Mouse (Mus musculus) Patski (cell line): Measurements from ENCODE around the gene Ufc1. TPM values are rescaled to one million over a fixed set of nuclear protein-coding genes. Genes with fewer than 3 reads are reported as not detected.
"Not testable (repeated sequence)": the region's sequence is repeated elsewhere in the genome, so short reads cannot be mapped to it uniquely, and the experiment has no call there.

ENCODE experiments used
- ATAC-seq: fragments of 100-300 bp; one replicate; pipeline ENCODE4 v1.8.0; 2021
- CTCF ChIA-PET: fragments of 350-600 bp; sonication (Branson Sonifier 250); formaldehyde crosslinking; loops from one replicate; lab custom pipeline; 2022; ENCODE audit warnings: inconsistent platforms; lab: Charles Lee
- POLR2A ChIA-PET: fragments of 350-600 bp; sonication (Branson Sonifier 250); formaldehyde crosslinking; loops from one replicate; lab custom pipeline; 2022; ENCODE audit warnings: antibody characterized with exemption, inconsistent platforms; lab: Charles Lee
- DNase-seq: peaks from one replicate; pipeline ENCODE4 v3.0.0-alpha.2; 2011; ENCODE audit warnings: low read depth, low spot score
- H3K27me3 ChIP-seq: fragments of 371-371 bp; one replicate; pipeline ENCODE4 v1.5.1; 2021
- CTCF ChIP-seq: fragments of 100-300 bp; IDR thresholded peaks from one replicate; pipeline ENCODE4 v1.5.1; 2021
- in situ Hi-C: fragments of 300-500 bp; cut with MboI; formaldehyde crosslinking; loops from 3 replicates; pipeline ENCODE4 v1.11.1; 2018; ENCODE audit warnings: low pct_unique_long_range_greater_than_20kb, mixed read lengths
- polyA plus RNA-seq: library from polyadenylated mRNA; unstranded; gene quantifications from one replicate; pipeline ENCODE4 v1.2.3, GENCODE M21; 2021

Ufc1 gene
- polyA plus RNA-seq, 1 experiment from 2014 or later = 117 TPM

GRCm38 (mm10) chr1:171246709-171247452 lies 47.9 kb downstream of the Ufc1 start:
- ChIA-PET CTCF (interaction anchor here (1.1 to 1.3 kb wide), 3 partner anchors 10 to 35 kb away, joined by 3 to 4 read pairs (median 3); no protein-coding TSS in a partner anchor), POLR2A (interaction anchor here (1.6 kb wide), 1 partner anchor 23 kb away, joined by 5 read pairs; the partner anchor contains the start of gene B4galt3)
- DNase-seq = peak; percentile 88
- in situ Hi-C loops = no loop called here
- TF ChIP-seq CTCF = no peak
- peak; percentile 78 for ATAC-seq
- H3K27me3 ChIP-seq = no peaks in the 10 kb centered on the region

DNA sequence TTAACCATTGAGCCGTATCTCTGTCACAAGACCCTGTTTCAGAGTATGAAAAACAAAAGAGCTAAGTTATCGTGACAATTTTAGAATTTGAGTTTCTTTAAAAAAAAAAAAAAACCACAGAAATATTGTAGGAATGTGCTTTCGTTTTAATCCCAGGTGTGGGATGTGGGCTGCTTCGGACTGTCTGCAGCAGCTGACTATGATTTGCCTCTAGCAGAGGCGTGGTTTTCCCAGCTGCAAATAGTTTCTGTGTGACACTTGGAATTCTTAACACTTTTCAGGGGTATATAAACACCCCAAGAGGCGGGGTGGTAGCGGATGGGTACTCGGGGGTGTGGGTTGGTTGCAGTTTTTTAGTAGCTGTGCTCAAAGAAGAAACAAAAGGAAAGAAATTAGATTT lies 49.5 kb downstream of the Ufc1 start:
- no peak for ATAC-seq
- in situ Hi-C loops = no loop called here

DNA sequence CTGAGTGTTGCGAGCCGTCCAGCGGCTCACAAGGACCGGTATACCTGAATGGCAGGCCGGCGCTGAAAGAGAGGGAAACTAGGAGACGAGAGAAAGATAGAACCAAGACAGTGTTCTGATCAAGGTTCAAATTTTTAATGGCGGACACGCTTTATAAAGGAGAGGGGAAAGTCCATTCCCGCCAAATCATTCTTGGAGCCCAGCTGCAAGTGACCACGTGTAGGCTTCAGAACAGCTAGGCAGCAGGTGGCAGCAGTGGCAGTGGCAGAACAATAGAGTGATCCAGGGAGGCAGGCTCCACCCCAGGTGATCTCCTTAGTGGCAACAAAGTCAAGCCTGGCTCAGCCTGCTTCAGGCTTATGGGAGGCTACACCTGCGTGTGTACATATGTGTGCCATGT lies 52.9 kb downstream of the Ufc1 start:
- CTCF ChIA-PET = interaction anchor here (1.7 kb wide), 1 partner anchor 20 kb away, joined by 4 read pairs; the partner anchor contains the start of gene Tomm40l
- not testable (repeated sequence) for ATAC-seq

More for the DNA sequence above, 49.5 kb downstream of the Ufc1 start:
- POLR2A ChIA-PET = interaction anchor here (0.7 kb wide), 1 partner anchor 21 kb away, joined by 4 read pairs; no protein-coding TSS in a partner anchor
- CTCF ChIA-PET = interaction anchor here (1.9 to 2.6 kb wide), 2 partner anchors 12 to 132 kb away, joined by 6 to 7 read pairs; partner anchors contain the start of gene Cfap126
- no peaks in the 10 kb centered on the region for H3K27me3 ChIP-seq
- DNase-seq = no peak
- no peak for TF ChIP-seq CTCF

GRCm38 (mm10) chr1:171240911-171241310 lies 53.9 kb downstream of the Ufc1 start:
- ChIA-PET CTCF (interaction anchor here (1.1 to 1.2 kb wide), 2 partner anchors 122 to 129 kb away, joined by 3 to 4 read pairs; no protein-coding TSS in a partner anchor), POLR2A (no interaction called here)
- H3K27me3 ChIP-seq = no peaks in the 10 kb centered on the region
- ATAC-seq (no peak), DNase-seq (no peak)
- no peak for TF ChIP-seq CTCF
- in situ Hi-C loops = no loop called here

More for the DNA sequence above, 52.9 kb downstream of the Ufc1 start:
- in situ Hi-C loops, H3K27me3 ChIP-seq, DNase-seq: not testable (repeated sequence)
- POLR2A ChIA-PET = interaction anchor here (1.0 to 1.8 kb wide), 2 partner anchors 8 to 20 kb away, joined by 3 to 6 read pairs; partner anchors contain the start of gene Fcer1g

DNA sequence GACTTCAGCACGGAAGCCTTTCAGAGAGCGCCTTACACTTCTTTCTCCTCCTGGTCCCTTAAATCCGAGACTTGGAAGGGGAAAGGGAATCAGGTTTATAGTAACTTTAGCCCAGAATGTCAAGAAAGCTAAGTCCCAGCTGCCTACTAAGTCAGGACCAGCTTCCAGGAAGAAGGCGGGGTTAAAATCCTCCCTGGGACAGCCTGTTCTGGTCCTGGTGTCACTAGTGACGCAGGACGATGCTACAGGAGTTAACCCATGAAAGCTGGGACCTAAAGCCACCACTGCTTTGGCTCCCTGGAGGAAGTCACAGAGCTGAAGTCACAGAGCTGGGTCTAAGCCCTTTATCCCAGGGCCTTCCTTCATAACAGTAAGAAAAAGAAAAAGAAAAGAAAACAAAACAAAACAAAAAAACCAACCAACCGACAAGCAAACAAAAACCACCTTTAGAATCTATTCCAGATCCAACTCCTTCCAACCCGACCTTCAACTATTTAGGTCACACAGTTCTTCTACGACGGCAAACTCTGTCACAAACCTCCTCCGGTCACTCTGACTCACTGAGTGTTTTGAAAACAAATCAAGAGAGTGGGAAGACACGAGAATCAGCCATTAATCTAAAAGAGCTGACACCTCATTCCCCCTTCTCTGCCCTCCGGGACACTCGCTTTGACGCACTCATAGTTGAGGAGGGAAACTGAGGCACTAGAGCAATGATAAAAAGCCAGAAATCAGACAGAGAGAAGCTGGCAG lies 54.7 kb downstream of the Ufc1 start:
- in situ Hi-C loops = no loop called here
- TF ChIP-seq CTCF = no peak

More for the DNA sequence above, 54.7 kb downstream of the Ufc1 start:
- DNase-seq = no peak
- no peak for ATAC-seq
- no peaks in the 10 kb centered on the region for H3K27me3 ChIP-seq
- CTCF ChIA-PET = interaction anchor here (1.1 to 1.9 kb wide), 5 partner anchors 11 to 129 kb away, joined by 3 to 4 read pairs (median 4); partner anchors contain the start of genes Ndufs2 and Ppox
- POLR2A ChIA-PET = interaction anchor here (0.8 kb wide), 1 partner anchor 84 kb away, joined by 3 read pairs; no protein-coding TSS in a partner anchor

Other genes with a start within 250 kb of the Ufc1 start
- gene Fcgr3, start 230.1 kb downstream of the Ufc1 start, polyA plus RNA-seq = 0.05 TPM
- gene Cfap126, start 181.1 kb downstream of the Ufc1 start, polyA plus RNA-seq = 1.6 TPM
- gene Sdhc, start 144.4 kb downstream of the Ufc1 start, polyA plus RNA-seq = 445 TPM
- gene Mpz, start 144.3 kb downstream of the Ufc1 start, polyA plus RNA-seq = 0.06 TPM
- gene Pcp4l1, start 98.8 kb downstream of the Ufc1 start, polyA plus RNA-seq = 0.08 TPM
- 0.54 TPM for gene Nr1i3, start 81.1 kb downstream of the Ufc1 start, polyA plus RNA-seq
- gene Tomm40l, start 72.5 kb downstream of the Ufc1 start, polyA plus RNA-seq = 65.5 TPM
- not detected for gene Apoa2, start 70.0 kb downstream of the Ufc1 start, polyA plus RNA-seq
- gene Fcer1g, start 60.7 kb downstream of the Ufc1 start, polyA plus RNA-seq = 0.49 TPM
- gene Adamts4, start 44.6 kb downstream of the Ufc1 start, polyA plus RNA-seq = 21.8 TPM
- 436 TPM for gene Ndufs2, start 43.6 kb downstream of the Ufc1 start, polyA plus RNA-seq
- gene B4galt3, start 24.7 kb downstream of the Ufc1 start, polyA plus RNA-seq = 57.5 TPM
- 41.9 TPM for gene Ppox, start 13.8 kb downstream of the Ufc1 start, polyA plus RNA-seq
- 64.9 TPM for gene Usp21, start 7.0 kb downstream of the Ufc1 start, polyA plus RNA-seq
- 55.0 TPM for gene Dedd, start 34.1 kb upstream of the Ufc1 start, polyA plus RNA-seq
- gene Nit1, start 50.6 kb upstream of the Ufc1 start, polyA plus RNA-seq = 74.1 TPM
- gene Pfdn2, start 50.6 kb upstream of the Ufc1 start, polyA plus RNA-seq = 164 TPM
- not detected for gene Klhdc9, start 65.8 kb upstream of the Ufc1 start, polyA plus RNA-seq
- 0.04 TPM for gene Nectin4, start 75.1 kb upstream of the Ufc1 start, polyA plus RNA-seq
- gene Arhgap30, start 93.9 kb upstream of the Ufc1 start, polyA plus RNA-seq = not detected
- gene Usf1, start 116.3 kb upstream of the Ufc1 start, polyA plus RNA-seq = 106 TPM
- 1.2 TPM for gene Tstd1, start 123.8 kb upstream of the Ufc1 start, polyA plus RNA-seq
- 33.8 TPM for gene F11r, start 142.5 kb upstream of the Ufc1 start, polyA plus RNA-seq
- gene Alyref2, start 208.5 kb upstream of the Ufc1 start, polyA plus RNA-seq = 5.5 TPM
- gene Itln1, start 240.3 kb upstream of the Ufc1 start, polyA plus RNA-seq = 1.0 TPM